Mouse (Mus musculus) CH12.LX (cell line): ENCODE results near the gene Mmd. TPM values are rescaled to one million over a fixed set of nuclear protein-coding genes. Genes with fewer than 3 reads are reported as not detected.

Experiments used
- DNase-seq: peaks from one replicate; pipeline ENCODE4 v3.0.0-alpha.2; 2013; ENCODE audit errors: extremely low read depth
- H3K27ac ChIP-seq: 2 replicates; pipeline ENCODE4 v1.5.1; 2012; ENCODE audit warnings: low read depth, mild to moderate bottlenecking, control low read depth, moderate library complexity; ENCODE audit not compliant: insufficient read depth
- H3K27me3 ChIP-seq: replicated peaks from 2 replicates; pipeline ENCODE3; 2012; ENCODE audit warnings: inconsistent platforms
- H3K36me3 ChIP-seq, 2 experiments: replicated peaks in 1 of 2; 2 replicates each; pipeline versions ENCODE3 to v1.6.1; 2012; ENCODE audit warnings: inconsistent platforms in 1 of 2, low read length in 1 of 2, mild to moderate bottlenecking in 1 of 2, mixed read lengths in 1 of 2, moderate library complexity in 1 of 2; ENCODE audit not compliant: control insufficient read depth in 1 of 2, insufficient read depth in 1 of 2
- H3K4me1 ChIP-seq, 2 experiments: 2 replicates each; pipeline ENCODE4 v1.6.1; 2012; ENCODE audit warnings: inconsistent platforms in 1 of 2, moderate library complexity in 1 of 2; ENCODE audit not compliant: insufficient read depth in 2 of 2, control insufficient read depth in 1 of 2
- H3K4me2 ChIP-seq: 2 replicates; pipeline ENCODE4 v1.6.1; 2012; ENCODE audit warnings: low read depth, mild to moderate bottlenecking, control low read depth; ENCODE audit not compliant: poor library complexity, insufficient read depth, severe bottlenecking
- H3K4me3 ChIP-seq, 3 experiments: fragments of 150-350 bp in 1 of 3; sonication (generic) in 1 of 3; replicated peaks in 1 of 3; 2 replicates each; pipeline versions ENCODE3 to v1.5.1; 2011 to 2012; ENCODE audit warnings: low read depth in 2 of 3, low read length in 2 of 3, mild to moderate bottlenecking in 2 of 3, moderate library complexity in 2 of 3, control low read depth in 1 of 3, improper control_type of control experiment in 1 of 3, inconsistent platforms in 1 of 3, mixed read lengths in 1 of 3; ENCODE audit not compliant: poor library complexity in 1 of 3
- H3K79me2 ChIP-seq: replicated peaks from 2 replicates; pipeline ENCODE4 v1.6.1; 2012; ENCODE audit warnings: mild to moderate bottlenecking, moderate library complexity; ENCODE audit not compliant: control insufficient read depth, poor library complexity, insufficient read depth, severe bottlenecking; ENCODE audit errors: extremely low read depth
- H3K9ac ChIP-seq: 2 replicates; pipeline ENCODE4 v1.6.1; 2012; ENCODE audit warnings: low read depth, mild to moderate bottlenecking, control low read depth, moderate library complexity; ENCODE audit not compliant: insufficient read depth
- H3K9me3 ChIP-seq: replicated peaks from 2 replicates; pipeline ENCODE3; 2012; ENCODE audit warnings: low read length, inconsistent platforms, mixed read lengths
- CHD2 ChIP-seq: IDR thresholded peaks from 2 replicates; pipeline ENCODE4 v1.6.1; 2011; ENCODE audit warnings: low read length, improper control_type of control experiment
- CTCF ChIP-seq, 2 experiments: IDR thresholded peaks in 1 of 2; conservative IDR thresholded peaks in 1 of 2; 2 replicates each; pipeline ENCODE4 v1.5.1; 2011 to 2012; ENCODE audit warnings: low read depth in 2 of 2, low read length in 2 of 2, improper control_type of control experiment in 1 of 2, inconsistent platforms in 1 of 2, mild to moderate bottlenecking in 1 of 2, moderate library complexity in 1 of 2
- E2F4 ChIP-seq: IDR thresholded peaks from 2 replicates; pipeline ENCODE4 v1.6.1; 2011; ENCODE audit warnings: low read depth, low read length, improper control_type of control experiment; ENCODE audit not compliant: insufficient replicate concordance
- ELF1 ChIP-seq: IDR thresholded peaks from 2 replicates; pipeline ENCODE4 v1.6.1; 2014; ENCODE audit warnings: low read depth, mild to moderate bottlenecking, inconsistent platforms, low read length, improper control_type of control experiment
- EP300 ChIP-seq: IDR thresholded peaks from 2 replicates; pipeline ENCODE4 v1.6.1; 2011; ENCODE audit warnings: low read length, improper control_type of control experiment
- ETS1 ChIP-seq: conservative IDR thresholded peaks from 2 replicates; pipeline ENCODE4 v1.6.1; 2012; ENCODE audit warnings: low read depth, mild to moderate bottlenecking, inconsistent platforms, low read length, improper control_type of control experiment, moderate library complexity
- HCFC1 ChIP-seq: IDR thresholded peaks from 2 replicates; pipeline ENCODE4 v1.6.1; 2012; ENCODE audit warnings: low read depth, mild to moderate bottlenecking, inconsistent platforms, low read length, improper control_type of control experiment
- JUND ChIP-seq: conservative IDR thresholded peaks from 2 replicates; pipeline ENCODE4 v1.6.1; 2011; ENCODE audit warnings: low read depth, low read length, improper control_type of control experiment
- KAT2A ChIP-seq: IDR thresholded peaks from 2 replicates; pipeline ENCODE4 v1.6.1; 2012; ENCODE audit warnings: low read length, improper control_type of control experiment, inconsistent platforms; ENCODE audit not compliant: insufficient replicate concordance
- MXI1 ChIP-seq: IDR thresholded peaks from 2 replicates; pipeline ENCODE4 v1.6.1; 2011; ENCODE audit warnings: mild to moderate bottlenecking, low read depth, low read length, improper control_type of control experiment
- MYC ChIP-seq: IDR thresholded peaks from 2 replicates; pipeline ENCODE4 v1.6.1; 2011; ENCODE audit warnings: low read depth, mild to moderate bottlenecking, improper control_type of control experiment, low read length
- NELFE ChIP-seq: IDR thresholded peaks from 2 replicates; pipeline ENCODE4 v1.6.1; 2011; ENCODE audit warnings: low read depth, low read length, improper control_type of control experiment
- POLR2A ChIP-seq: IDR thresholded peaks from 2 replicates; pipeline ENCODE4 v1.6.1; 2011; ENCODE audit warnings: low read depth, mild to moderate bottlenecking, improper control_type of control experiment, low read length
- RAD21 ChIP-seq: IDR thresholded peaks from 2 replicates; pipeline ENCODE4 v1.6.1; 2011; ENCODE audit warnings: low read depth, mild to moderate bottlenecking, low read length, improper control_type of control experiment, moderate library complexity
- SMC3 ChIP-seq: IDR thresholded peaks from 2 replicates; pipeline ENCODE4 v1.6.1; 2011; ENCODE audit warnings: low read depth, low read length, improper control_type of control experiment
- TBP ChIP-seq: conservative IDR thresholded peaks from 2 replicates; pipeline ENCODE4 v1.6.1; 2011; ENCODE audit warnings: low read depth, low read length, improper control_type of control experiment
- TCF12 ChIP-seq: IDR thresholded peaks from 2 replicates; pipeline ENCODE4 v1.6.1; 2014; ENCODE audit warnings: low read depth, mild to moderate bottlenecking, inconsistent platforms, low read length, improper control_type of control experiment
- UBTF ChIP-seq: IDR thresholded peaks from 2 replicates; pipeline ENCODE4 v1.6.1; 2012; ENCODE audit warnings: low read depth, mild to moderate bottlenecking, inconsistent platforms, low read length, improper control_type of control experiment, moderate library complexity
- USF1 ChIP-seq: IDR thresholded peaks from 2 replicates; pipeline ENCODE4 v1.6.1; 2014; ENCODE audit warnings: low read depth, mild to moderate bottlenecking, inconsistent platforms, low read length, improper control_type of control experiment
- USF2 ChIP-seq: conservative IDR thresholded peaks from 2 replicates; pipeline ENCODE4 v1.6.1; 2011; ENCODE audit warnings: low read depth, low read length, improper control_type of control experiment
- dilution Hi-C: fragments of 300-500 bp; cut with MboI; formaldehyde crosslinking; loops from 2 replicates; pipeline ENCODE4 v1.14.3; 2020; ENCODE audit warnings: low sequenced_read_pairs; ENCODE audit not compliant: extremely low pct_unique_long_range_greater_than_20kb, extremely low pct_ligation_motif_present
- in situ Hi-C: fragments of 300-500 bp; cut with MboI; formaldehyde crosslinking; loops from 3 replicates; pipeline ENCODE4 v1.14.3; 2019; ENCODE audit warnings: low sequenced_read_pairs, low pct_ligation_motif_present, low pct_unique_long_range_greater_than_20kb, mixed read lengths
- polyA plus RNA-seq: library from polyadenylated mRNA; unstranded; fragments of >175 nt; gene quantifications from 2 replicates; pipeline ENCODE4 v1.2.1, GENCODE M21; 2012; ENCODE audit warnings: low read depth; ENCODE audit not compliant: insufficient read length
- total RNA-seq, 2 experiments: library from RNA; depleted of rRNA; stranded (reverse); fragments of 300-350 nt in 1 of 2; fragments of >200 nt in 1 of 2; gene quantifications; 2 replicates each; pipeline ENCODE4 v1.2.3; 2012 to 2014

Gene Mmd
- total and polyA plus RNA-seq, 3 experiments = 10.3 to 60.4 (median 39.8) TPM

GRCm38 (mm10) chr11:90200826-90201225 is 48.4 kb upstream of the Mmd start:
- dilution Hi-C loops = no loop called here

GRCm38 (mm10) chr11:90214246-90214645 is 35.0 kb upstream of the Mmd start:
- Histone ChIP-seq H3K27ac (no peak overlapping the region), H3K9me3 (peaks cover 4% of the 10 kb centered on the region), H3K9ac (no peak overlapping the region), H3K79me2 (no peaks in the 10 kb centered on the region), H3K27me3 (no peaks in the 10 kb centered on the region), H3K36me3 (no peaks in the 10 kb centered on the region), H3K4me1 (peaks cover 0 to 5% of the 10 kb centered on the region in 2 experiments; a peak in 2 of 4 replicates), H3K4me3 (no peak overlapping the region), H3K4me2 (no peak overlapping the region)
- dilution Hi-C loops = no loop called here
- no peak for DNase-seq
- no peak for TF ChIP-seq EP300
- TF ChIP-seq USF1 = no peak
- no peak for TF ChIP-seq MYC
- no peak for TF ChIP-seq POLR2A
- TF ChIP-seq KAT2A = no peak
- no peak for TF ChIP-seq USF2
- TF ChIP-seq UBTF = no peak
- TF ChIP-seq ETS1 = no peak
- TF ChIP-seq MXI1 = no peak
- TF ChIP-seq E2F4 = no peak
- TF ChIP-seq HCFC1 = no peak
- no peak for TF ChIP-seq NELFE
- TF ChIP-seq TCF12 = no peak
- TF ChIP-seq ELF1 = no peak
- TF ChIP-seq RAD21 = no peak
- TF ChIP-seq CTCF (conservative IDR thresholded peaks at IDR 0.05 in 1 of 2, IDR thresholded peaks at IDR 0.05 in 1 of 2; ENCODE audit: low read depth in 2 of 2, low read length in 2 of 2) = no peak
- in situ Hi-C loops = no loop called here

More at GRCm38 (mm10) chr11:90200826-90201225, 48.4 kb upstream of the Mmd start:
- H3K9ac ChIP-seq = no peak overlapping the region
- H3K36me3 ChIP-seq = no peaks in the 10 kb centered on the region
- DNase-seq = no peak
- H3K4me3 ChIP-seq = no peak overlapping the region
- no peak overlapping the region for H3K4me2 ChIP-seq
- no peak for TF ChIP-seq POLR2A
- TF ChIP-seq SMC3 = no peak
- TF ChIP-seq TBP = no peak
- TF ChIP-seq CHD2 = no peak
- TF ChIP-seq JUND = no peak
- TF ChIP-seq USF1 = no peak
- in situ Hi-C loops = no loop called here
- no peaks in the 10 kb centered on the region for H3K27me3 ChIP-seq
- no peak overlapping the region for H3K27ac ChIP-seq
- no peaks in the 10 kb centered on the region for H3K4me1 ChIP-seq
- no peaks in the 10 kb centered on the region for H3K79me2 ChIP-seq
- no peaks in the 10 kb centered on the region for H3K9me3 ChIP-seq
